ENCODE assay signal across 8 mouse cellular contexts in the genomic region with DNA sequence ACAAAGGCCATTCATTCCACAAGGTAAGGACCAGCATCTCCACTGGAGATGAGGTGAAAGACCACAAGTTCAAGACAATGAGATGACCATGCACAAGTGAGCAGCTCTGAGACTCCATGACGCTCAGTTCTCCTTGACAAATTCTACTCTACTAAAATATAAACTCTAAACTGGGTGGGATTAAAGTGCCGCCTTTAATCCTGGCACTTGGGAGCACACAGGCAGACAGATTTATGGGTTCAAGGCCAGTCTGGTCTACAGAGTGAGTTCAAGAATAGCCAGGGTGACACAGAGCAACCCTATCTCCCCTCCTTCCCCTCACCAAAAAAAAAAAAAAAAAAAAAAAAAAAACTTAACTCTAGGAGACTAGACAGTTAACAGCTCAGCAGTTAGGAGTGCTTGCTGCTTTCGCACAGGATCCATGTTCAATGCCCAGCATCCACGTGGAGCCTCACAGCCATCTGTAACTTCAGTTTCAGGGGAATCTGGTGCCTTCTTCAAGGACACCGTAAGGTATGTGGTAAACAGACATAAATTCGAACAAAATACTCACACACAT. TPM values are rescaled to one million over a fixed set of nuclear protein-coding genes. Genes with fewer than 3 reads are reported as not detected.
DNase-seq lines count a peak whose midpoint lies in the region; ATAC-seq and TF ChIP-seq lines count a peak whose summit lies in the region.
"Had no signal": no experiment of that assay in that cellular context is flagged by ENCODE, and none has a peak within 500 bp of the region (broad histone marks: within the 10 kb centered on the region; RNA-seq: fewer than 3 reads in every experiment).

No protein-coding gene starts in this region.

- H3K4me2 ChIP-seq in heart, postnatal 0 days (ENCODE audit: low read depth, low read length): peak overlapping the region; percentile 65
- H3K4me2 ChIP-seq in embryonic facial prominence, embryonic 12.5 days (replicated peaks): peak overlapping the region; percentile 59
- H3K4me2 ChIP-seq in liver, embryonic 13.5 days: peak overlapping the region; percentile 90

- TF ChIP-seq RAD21 in MEL (IDR thresholded peaks at IDR 0.05; ENCODE audit: low read depth, low read length): no peak

- H3K9me3 ChIP-seq in heart, postnatal 0 days (replicated peaks; ENCODE audit: control insufficient read depth, low read length): no peaks in the 10 kb centered on the region
- H3K9me3 ChIP-seq in MEL (replicated peaks; ENCODE audit: insufficient read depth, low read length): no peaks in the 10 kb centered on the region
- no peaks in the 10 kb centered on the region; the same call in 1 of the 2 replicates for H3K9me3 ChIP-seq in embryonic facial prominence, embryonic 12.5 days
- no peaks in the 10 kb centered on the region for H3K9me3 ChIP-seq in liver, embryonic 13.5 days (replicated peaks)

- no peak for TF ChIP-seq EP300 in heart, postnatal 0 days (IDR thresholded peaks at IDR 0.05; ENCODE audit: low read depth)
- TF ChIP-seq EP300 in MEL (IDR thresholded peaks at IDR 0.05; ENCODE audit: low read depth in 1 of 2, low read length in 2 of 2): no peak

- no peaks in the 10 kb centered on the region for H3K27me3 ChIP-seq in heart, postnatal 0 days (ENCODE audit: control insufficient read depth, insufficient read depth, low read length)
- peaks cover 0 to 2% of the 10 kb centered on the region in 2 experiments; a peak in 2 of 4 replicates for H3K27me3 ChIP-seq in MEL (ENCODE audit: control insufficient read depth in 1 of 2, insufficient read depth in 2 of 2, low read length in 2 of 2)
- H3K27me3 ChIP-seq in embryonic facial prominence, embryonic 12.5 days: no peaks in the 10 kb centered on the region
- H3K27me3 ChIP-seq in liver, embryonic 13.5 days: no peaks in the 10 kb centered on the region; the same call in 1 of the 2 replicates

- no peak for TF ChIP-seq POLR2A in MEL (IDR thresholded peaks at IDR 0.05; ENCODE audit: control insufficient read depth in 1 of 2, insufficient read depth in 1 of 2, low read depth in 1 of 2, low read length in 2 of 2, poor library complexity in 1 of 2)

- H3K9ac ChIP-seq in heart, postnatal 0 days (replicated peaks; ENCODE audit: low read depth, low read length): peak overlapping the region; percentile 91
- H3K9ac ChIP-seq in MEL (ENCODE audit: control insufficient read depth, low read depth, low read length, poor library complexity, severe bottlenecking): no peak overlapping the region
- no peak overlapping the region for H3K9ac ChIP-seq in embryonic facial prominence, embryonic 12.5 days
- H3K9ac ChIP-seq in liver, embryonic 13.5 days: peak overlapping the region; percentile 83

- peaks cover 46% of the 10 kb centered on the region for H3K36me3 ChIP-seq in heart, postnatal 0 days (replicated peaks; ENCODE audit: control insufficient read depth, insufficient read depth, low read length)
- peaks cover 0 to 8% of the 10 kb centered on the region in 2 experiments; a peak in 1 of 4 replicates for H3K36me3 ChIP-seq in MEL (ENCODE audit: control insufficient read depth in 1 of 2, insufficient read depth in 2 of 2, low read length in 2 of 2)
- H3K36me3 ChIP-seq in embryonic facial prominence, embryonic 12.5 days: peaks cover 14% of the 10 kb centered on the region
- peaks cover 31% of the 10 kb centered on the region for H3K36me3 ChIP-seq in liver, embryonic 13.5 days

- H3K4me1 ChIP-seq in heart, postnatal 0 days (ENCODE audit: control insufficient read depth, insufficient read depth): peaks cover 26% of the 10 kb centered on the region
- peaks cover 0 to 4% of the 10 kb centered on the region in 2 experiments; a peak in 1 of 4 replicates for H3K4me1 ChIP-seq in MEL (ENCODE audit: control insufficient read depth in 1 of 2, insufficient read depth in 2 of 2, low read length in 2 of 2)
- H3K4me1 ChIP-seq in embryonic facial prominence, embryonic 12.5 days: peaks cover 24% of the 10 kb centered on the region
- peaks cover 56% of the 10 kb centered on the region; the same call in 1 of the 2 replicates for H3K4me1 ChIP-seq in liver, embryonic 13.5 days (replicated peaks)

- TF ChIP-seq CTCF in heart, postnatal 0 days (IDR thresholded peaks at IDR 0.05; ENCODE audit: low read depth): no peak
- no peak for TF ChIP-seq CTCF in MEL (IDR thresholded peaks at IDR 0.05 in 2 of 3, conservative IDR thresholded peaks at IDR 0.05 in 1 of 3; ENCODE audit: control insufficient read depth in 1 of 3, insufficient read depth in 1 of 3, low read depth in 2 of 3, low read length in 3 of 3, poor library complexity in 1 of 3, severe bottlenecking in 1 of 3)

- ATAC-seq in heart, postnatal 0 days (ENCODE audit: insufficient read depth, low read depth): no peak
- ATAC-seq in embryonic facial prominence, embryonic 12.5 days (ENCODE audit: insufficient number of reproducible peaks, insufficient read depth, low FRiP score, low TSS enrichment): no peak
- no peak for ATAC-seq in liver, embryonic 13.5 days (ENCODE audit: low read depth)

- intact Hi-C loops in heart, postnatal 10 days (cut with DNase I): loop anchor here (2.0 kb wide), 1 partner anchor 47 kb away; no protein-coding TSS in a partner anchor

- H3K79me2 ChIP-seq in MEL (ENCODE audit: control insufficient read depth, insufficient read depth, low read length, poor library complexity): peaks cover 11% of the 10 kb centered on the region

- DNase-seq in heart, postnatal 0 days (ENCODE audit: low spot score): no peak
- no peak for DNase-seq in heart, postnatal 10 days
- DNase-seq in MEL (ENCODE audit: low read depth, low spot score): no peak
- DNase-seq in liver, embryonic 13.5 days: no peak
- no peak for DNase-seq in urinary bladder, postnatal 36 days (ENCODE audit: low spot score in 2 of 2)
- DNase-seq in lung, adult 18-20 months: no peak
- DNase-seq: cerebellum, adult 18-20 months had no signal

- WGBS in heart, postnatal 0 days: 34% methylated on average over 6 of the region's 6 CpGs
- WGBS in embryonic facial prominence, embryonic 12.5 days: 88% methylated on average over 6 of the region's 6 CpGs
- 71% methylated on average over 6 of the region's 6 CpGs for WGBS in liver, embryonic 13.5 days (ENCODE audit: insufficient replicate concordance)

- H3K27ac ChIP-seq in heart, postnatal 0 days (ENCODE audit: low read depth): peak overlapping the region; percentile 92
- H3K27ac ChIP-seq in MEL (ENCODE audit: control insufficient read depth, low read depth, low read length): no peak overlapping the region
- H3K27ac ChIP-seq in embryonic facial prominence, embryonic 12.5 days: 0 out of 2 replicates have a peak overlapping the region, but pooled peaks have one; percentile 17
- H3K27ac ChIP-seq in liver, embryonic 13.5 days: 0 out of 2 replicates have a peak overlapping the region, but pooled peaks have one; percentile 2

- H3K4me3 ChIP-seq in heart, postnatal 0 days (ENCODE audit: low read depth, low read length): peak overlapping the region; percentile 72
- H3K4me3 ChIP-seq in MEL (ENCODE audit: control insufficient read depth in 1 of 2, insufficient read depth in 1 of 2, low read depth in 2 of 2, low read length in 2 of 2): no peak overlapping the region
- H3K4me3 ChIP-seq in embryonic facial prominence, embryonic 12.5 days: peak overlapping the region; percentile 74
- peak overlapping the region; percentile 73 for H3K4me3 ChIP-seq in liver, embryonic 13.5 days (replicated peaks)

TF ChIP-seq in MEL, 35 proteins besides CTCF, POLR2A, EP300 and RAD21:
- no peak for TF ChIP-seq GATA1 (IDR thresholded peaks at IDR 0.05; ENCODE audit: low read depth, low read length)
- TF ChIP-seq ZNF384 (IDR thresholded peaks at IDR 0.05; ENCODE audit: low read depth, low read length): peak; percentile 28; the same call in 1 of the 2 replicates

RNA-seq across cellular contexts. Expression of gene Igf2r, which starts 2.1 kb away (rescaled TPM):
- 424 and 484 TPM in 2 replicates for total RNA-seq in heart, postnatal 0 days (2014; rRNA removed; ENCODE audit: low replicate concordance)
- polyA plus RNA-seq in heart, postnatal 0 days (2015; fragmentation: Nextera tagmentation; extraction: Ambion mirVana): 52.2 and 59.9 TPM in 2 replicates
- 100 to 1,000 TPM; 180 to 214 TPM for total RNA-seq in heart, postnatal 10 days (2021)
- 18.0 and 18.8 TPM in 2 replicates for total RNA-seq in MEL (2012; rRNA removed)
- polyA plus RNA-seq in MEL (2012; ENCODE audit: insufficient read depth in 1 of 2, insufficient read length in 2 of 2, low read depth in 1 of 2, low replicate concordance in 2 of 2, missing spikeins in 1 of 2): 10 to 100 TPM; 18.3 to 21.7 TPM
- polyA plus RNA-seq in embryonic facial prominence, embryonic 12.5 days (2016; fragmentation: Nextera tagmentation; extraction: Ambion mirVana): 37.1 and 38.1 TPM in 2 replicates
- polyA plus RNA-seq in liver, embryonic 13.5 days (2015; fragmentation: Nextera tagmentation; extraction: Ambion mirVana): 13.8 and 17.4 TPM in 2 replicates

Comparison
In these comparisons a context has a peak if more than half of its experiments do, and no peak if none do; other contexts are left out.
1. H3K4me3 ChIP-seq: peak in heart, postnatal 0 days (single experiment), embryonic facial prominence, embryonic 12.5 days (single experiment) and liver, embryonic 13.5 days (single experiment); none in MEL (0 of 2).
2. H3K9ac ChIP-seq: peak in heart, postnatal 0 days (single experiment) and liver, embryonic 13.5 days (single experiment); none in MEL (single experiment) and embryonic facial prominence, embryonic 12.5 days (single experiment).
3. Peak in every context shown above with its lines, with median percentiles within 50 percentile points of each other: H3K4me2 ChIP-seq.